Mouse (Mus musculus) ES-Bruce4 (cell line): ENCODE measurements around the gene Chd5. TPM values are rescaled to one million over a fixed set of nuclear protein-coding genes. Genes with fewer than 3 reads are reported as not detected.

ENCODE experiments used
- H3K27ac ChIP-seq: 2 replicates; pipeline ENCODE4 v1.5.1; 2012; ENCODE audit warnings: low read length, inconsistent platforms; ENCODE audit not compliant: insufficient read depth
- H3K27me3 ChIP-seq: 2 replicates; pipeline ENCODE4 v1.6.1; 2012; ENCODE audit warnings: mild to moderate bottlenecking, low read length, inconsistent platforms; ENCODE audit not compliant: control insufficient read depth, poor library complexity, insufficient read depth, severe bottlenecking
- H3K36me3 ChIP-seq: 2 replicates; pipeline ENCODE4 v1.6.1; 2012; ENCODE audit warnings: inconsistent platforms, mild to moderate bottlenecking, low read length, moderate library complexity; ENCODE audit not compliant: control insufficient read depth, poor library complexity, insufficient read depth, severe bottlenecking
- H3K4me1 ChIP-seq: one replicate; pipeline ENCODE4 v1.8.1; 2011; ENCODE audit warnings: low read length; ENCODE audit not compliant: control insufficient read depth, insufficient read depth
- H3K4me3 ChIP-seq: 2 replicates; pipeline ENCODE4 v1.5.1; 2011; ENCODE audit warnings: low read depth, mild to moderate bottlenecking, low read length
- H3K9ac ChIP-seq: 2 replicates; pipeline ENCODE4 v1.6.1; 2012; ENCODE audit warnings: low read depth, mild to moderate bottlenecking, inconsistent platforms; ENCODE audit not compliant: poor library complexity, severe bottlenecking
- H3K9me3 ChIP-seq: replicated peaks from 2 replicates; pipeline ENCODE4 v1.6.1; 2012; ENCODE audit warnings: mild to moderate bottlenecking, low read length, inconsistent platforms; ENCODE audit not compliant: control insufficient read depth, poor library complexity, insufficient read depth, severe bottlenecking
- CTCF ChIP-seq: IDR thresholded peaks from one replicate; pipeline ENCODE4 v1.8.1; 2011; ENCODE audit warnings: low read depth, low read length
- EP300 ChIP-seq: IDR thresholded peaks from 2 replicates; pipeline ENCODE4 v1.6.1; 2011; ENCODE audit warnings: low read depth, low read length; ENCODE audit not compliant: insufficient read depth
- POLR2A ChIP-seq: IDR thresholded peaks from one replicate; pipeline ENCODE4 v1.8.1; 2011; ENCODE audit warnings: low read length; ENCODE audit not compliant: insufficient read depth
- polyA plus RNA-seq: library from polyadenylated mRNA; stranded (reverse); fragments of >200 nt; gene quantifications from 2 replicates; pipeline ENCODE4 v1.2.4, GENCODE M21; 2011; ENCODE audit warnings: low read depth; ENCODE audit not compliant: missing spikeins, insufficient read depth, insufficient read length

The Chd5 gene
- polyA plus RNA-seq, 1 experiment, result 5.8 TPM

DNA sequence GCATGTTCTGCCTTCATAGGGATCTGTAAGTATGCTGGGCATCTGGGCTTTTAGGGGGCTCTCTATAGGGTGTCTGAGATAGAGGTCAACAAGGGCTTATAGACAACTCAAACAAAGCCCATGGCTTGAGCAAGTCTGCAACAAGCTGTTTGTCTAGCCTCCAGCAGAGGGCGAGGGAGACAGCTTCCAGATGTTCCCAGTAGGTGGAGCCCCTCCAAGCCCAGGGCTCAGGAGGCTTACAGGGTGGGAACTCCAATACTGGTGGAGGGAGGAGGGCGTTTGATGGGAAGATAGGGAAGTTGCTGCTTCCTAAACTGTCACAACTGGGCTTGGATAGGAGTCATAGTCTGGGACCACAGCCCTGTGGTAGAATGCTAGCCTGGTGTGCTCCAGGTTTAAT lies 5.5 kb upstream of the Chd5 start:
- Histone ChIP-seq H3K4me1 (peaks cover 8% of the 10 kb centered on the region), H3K27ac (0 out of 2 replicates have a peak overlapping the region, but pooled peaks have one; percentile 16), H3K4me3 (no peak overlapping the region), H3K27me3 (no peaks in the 10 kb centered on the region), H3K36me3 (peaks cover 56% of the 10 kb centered on the region), H3K9me3 (no peaks in the 10 kb centered on the region), H3K9ac (no peak overlapping the region)
- TF ChIP-seq CTCF (peak; percentile 100), POLR2A (no peak)

DNA sequence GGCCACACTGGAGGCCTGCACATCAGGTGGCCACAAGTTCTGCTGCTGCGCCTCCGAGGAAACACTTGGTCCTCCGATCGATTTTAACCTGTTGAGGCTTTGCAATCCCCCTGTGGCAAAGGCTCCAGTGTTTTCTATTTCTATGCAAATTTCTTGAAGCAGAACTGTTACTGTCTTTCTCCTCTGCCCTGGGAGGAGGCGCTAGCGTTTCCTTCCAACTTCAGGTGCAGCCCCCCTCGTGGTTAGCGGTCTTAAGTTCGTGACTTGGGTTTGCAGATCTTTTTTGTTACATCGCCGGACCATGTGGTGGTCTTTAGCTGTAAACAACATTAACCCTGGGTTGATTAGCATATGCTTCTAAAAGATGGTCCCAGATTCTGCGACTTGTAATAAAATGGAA lies 4.9 kb upstream of the Chd5 start:
- Histone ChIP-seq H3K27me3 (no peaks in the 10 kb centered on the region), H3K9me3 (no peaks in the 10 kb centered on the region), H3K36me3 (peaks cover 53% of the 10 kb centered on the region), H3K4me3 (no peak overlapping the region), H3K9ac (no peak overlapping the region), H3K27ac (no peak overlapping the region), H3K4me1 (peaks cover 8% of the 10 kb centered on the region)
- TF ChIP-seq EP300 (no peak), CTCF (no peak)

DNA sequence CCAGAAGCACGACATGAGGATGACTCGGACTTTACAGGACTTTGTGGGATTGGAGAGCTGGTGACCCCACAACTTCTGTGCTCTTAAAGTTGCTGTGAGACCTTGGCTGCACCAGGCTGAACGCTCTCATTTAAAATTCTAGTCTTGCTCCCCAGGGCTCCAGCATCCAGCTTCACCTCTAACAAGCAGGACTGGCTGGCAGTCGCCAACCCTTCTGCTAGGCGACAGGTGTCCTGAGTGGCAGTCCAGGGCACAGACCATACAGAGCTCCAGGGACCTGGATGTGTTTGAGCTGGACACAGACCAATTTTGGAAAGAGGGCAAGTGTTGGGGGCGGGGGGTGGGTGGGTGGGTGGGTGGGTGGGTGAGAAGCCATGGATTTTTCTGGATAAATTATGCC lies 679 bp upstream of the Chd5 start:
- TF ChIP-seq EP300, result no peak
- TF ChIP-seq POLR2A, result no peak
- H3K4me1 ChIP-seq, result peaks cover 11% of the 10 kb centered on the region
- H3K9ac ChIP-seq, result no peak overlapping the region
- H3K27me3 ChIP-seq, result peaks cover 7% of the 10 kb centered on the region
- H3K9me3 ChIP-seq, result no peaks in the 10 kb centered on the region
- H3K27ac ChIP-seq, result no peak overlapping the region
- H3K4me3 ChIP-seq, result no peak overlapping the region
- peaks cover 13% of the 10 kb centered on the region; the same call in 1 of the 2 replicates for H3K36me3 ChIP-seq

DNA sequence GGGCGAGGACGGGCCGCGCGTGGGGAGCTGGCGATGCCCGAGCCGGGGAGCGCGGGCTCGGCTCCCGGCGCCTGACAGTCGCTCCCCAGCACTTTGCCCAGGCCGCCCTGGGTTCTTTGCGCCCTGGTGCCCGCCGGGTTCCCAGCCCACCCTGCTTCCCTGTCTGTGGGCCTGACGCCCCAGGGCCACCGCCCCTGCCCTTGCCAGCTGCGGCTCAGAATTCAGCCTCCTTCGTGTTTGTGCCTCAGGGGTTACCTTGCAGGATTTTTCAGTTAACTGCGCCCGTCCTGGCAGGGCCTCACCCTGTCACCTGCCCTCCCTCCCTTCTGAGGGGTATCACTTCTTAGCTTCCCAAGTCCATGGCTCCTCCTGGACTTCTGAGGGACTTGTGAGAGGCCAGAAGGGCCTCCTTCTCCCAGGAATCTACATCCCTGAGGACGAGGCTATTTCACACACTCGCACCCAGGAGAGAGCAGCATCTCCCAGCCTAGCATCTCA lies 891 bp downstream of the Chd5 start:
- Histone ChIP-seq H3K9me3 (no peaks in the 10 kb centered on the region), H3K4me3 (peak overlapping the region; percentile 43), H3K27ac (no peak overlapping the region), H3K4me1 (peaks cover 14% of the 10 kb centered on the region), H3K9ac (peak overlapping the region; percentile 74), H3K27me3 (peaks cover 7% of the 10 kb centered on the region), H3K36me3 (no peaks in the 10 kb centered on the region)
- TF ChIP-seq POLR2A (no peak), CTCF (no peak), EP300 (no peak)

DNA sequence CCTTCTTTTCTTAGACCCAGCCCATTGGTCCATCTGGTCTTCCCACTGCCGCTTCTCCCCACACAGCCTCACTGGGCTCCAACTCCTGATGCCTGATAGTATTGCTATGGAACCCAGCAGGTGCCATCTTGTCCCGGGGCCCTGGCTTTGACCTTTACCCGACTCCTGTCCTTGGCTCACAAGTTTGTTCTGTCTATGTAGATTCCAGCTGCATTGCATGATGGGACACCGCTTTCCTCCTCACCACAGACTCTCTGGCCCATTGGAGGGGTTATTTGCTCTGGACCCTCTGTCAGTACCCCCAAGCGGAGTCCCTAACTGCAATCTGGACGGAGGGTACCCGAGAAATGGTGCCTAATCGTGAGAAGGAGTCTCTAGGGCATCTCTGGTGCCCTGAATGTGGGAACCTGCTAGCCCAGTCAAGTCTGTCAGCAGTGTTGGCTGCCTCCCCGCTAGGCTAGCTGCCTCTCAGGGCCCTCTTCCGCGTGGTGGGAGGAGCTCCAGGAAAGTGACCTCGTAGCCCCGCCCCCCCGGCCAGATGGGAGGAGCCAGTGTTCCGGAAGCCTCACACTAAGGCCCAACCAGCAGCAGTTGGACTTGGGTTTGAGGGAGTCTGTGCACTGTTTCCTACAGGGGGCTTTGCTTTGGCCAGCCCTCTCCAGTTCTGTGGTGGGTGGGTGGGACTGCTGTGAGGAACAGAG lies 2.3 kb downstream of the Chd5 start:
- Histone ChIP-seq H3K4me3 (peak overlapping the region; percentile 37), H3K9ac (no peak overlapping the region), H3K36me3 (no peaks in the 10 kb centered on the region), H3K27me3 (peaks cover 7% of the 10 kb centered on the region), H3K27ac (peak overlapping the region; percentile 46), H3K4me1 (peaks cover 19% of the 10 kb centered on the region), H3K9me3 (no peaks in the 10 kb centered on the region)
- TF ChIP-seq EP300 (0 out of 2 replicates have a peak, but pooled peaks have one; percentile 19), CTCF (no peak), POLR2A (peak; percentile 48)

DNA sequence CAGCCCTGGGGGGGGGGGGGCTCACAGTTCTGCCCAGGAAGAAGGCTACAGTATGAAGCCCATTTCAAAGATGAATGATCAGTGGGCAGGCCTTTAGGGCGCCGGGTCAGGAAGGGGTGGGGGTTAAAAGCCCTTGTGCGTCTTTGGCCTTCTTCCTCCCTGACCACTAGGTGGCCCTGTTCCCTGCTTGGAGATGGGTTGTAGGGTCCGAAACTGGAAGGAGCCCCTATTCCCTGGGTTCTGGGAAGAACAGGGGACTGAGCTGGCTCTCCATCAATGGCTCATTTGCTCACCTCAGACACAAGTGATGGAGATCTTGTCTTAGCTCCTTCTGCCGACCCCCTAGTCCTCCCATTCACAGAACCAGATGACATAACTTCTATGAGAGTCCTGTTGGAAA lies 4.8 kb downstream of the Chd5 start:
- no peaks in the 10 kb centered on the region for H3K36me3 ChIP-seq
- no peak overlapping the region for H3K4me3 ChIP-seq
- H3K27ac ChIP-seq, result no peak overlapping the region
- H3K9me3 ChIP-seq, result no peaks in the 10 kb centered on the region
- no peak overlapping the region for H3K9ac ChIP-seq
- H3K27me3 ChIP-seq, result peaks cover 7% of the 10 kb centered on the region
- no peak for TF ChIP-seq EP300
- TF ChIP-seq CTCF, result peak; percentile 94
- peaks cover 26% of the 10 kb centered on the region for H3K4me1 ChIP-seq
